Mouse (Mus musculus) spleen, adult 2 months (tissue): ENCODE results near the gene Gpr183.

Experiments
- CTCF ChIP-seq: fragments of 200-500 bp; IDR thresholded peaks from 2 replicates; pipeline ENCODE4 v1.5.1; 2011; ENCODE audit warnings: mild to moderate bottlenecking, inconsistent platforms; ENCODE audit not compliant: insufficient read depth, insufficient read length, insufficient replicate concordance; ENCODE audit errors: extremely low read depth
- POLR2A ChIP-seq: fragments of 200-500 bp; IDR thresholded peaks from 2 replicates; pipeline ENCODE4 v1.6.1; 2011; ENCODE audit warnings: low read depth, low read length, inconsistent platforms

GRCm38 (mm10) chr14:121963251-121963941 is 1.6 kb downstream of the Gpr183 start:
- TF ChIP-seq POLR2A (no peak), CTCF (no peak)
